Mouse (Mus musculus) embryonic facial prominence, embryonic 12.5 days (tissue): ENCODE measurements around the gene Pold3. TPM values are rescaled to one million over a fixed set of nuclear protein-coding genes. Genes with fewer than 3 reads are reported as not detected.
A peak's percentile ranks its signal among the peaks of the same experiment; 100 is the strongest.

ENCODE experiments used
- ATAC-seq: fragments of 200-750 bp; cut with Nextera tagmentation; 2 replicates; pipeline ENCODE4 v1.8.0; 2017; ENCODE audit not compliant: insufficient number of reproducible peaks, insufficient read depth, low FRiP score, low TSS enrichment
- H3K27ac ChIP-seq: fragments of 300-500 bp; sonication (generic); 2 replicates; pipeline ENCODE4 v1.5.1; 2016; ENCODE audit warnings: mild to moderate bottlenecking
- H3K27me3 ChIP-seq: fragments of 300-500 bp; sonication (generic); 2 replicates; pipeline ENCODE4 v1.6.1; 2016; ENCODE audit warnings: mild to moderate bottlenecking, moderate library complexity
- H3K36me3 ChIP-seq: fragments of 300-500 bp; sonication (generic); 2 replicates; pipeline ENCODE4 v1.6.1; 2016; ENCODE audit warnings: mild to moderate bottlenecking
- H3K4me1 ChIP-seq: fragments of 300-500 bp; sonication (generic); 2 replicates; pipeline ENCODE4 v1.6.1; 2016
- H3K4me2 ChIP-seq: fragments of 300-500 bp; sonication (generic); replicated peaks from 2 replicates; pipeline ENCODE4 v1.6.1; 2016; ENCODE audit warnings: mild to moderate bottlenecking, moderate library complexity
- H3K4me3 ChIP-seq: fragments of 300-500 bp; sonication (generic); 2 replicates; pipeline ENCODE4 v1.5.1; 2016; ENCODE audit warnings: mild to moderate bottlenecking
- H3K9ac ChIP-seq: fragments of 300-500 bp; sonication (generic); 2 replicates; pipeline ENCODE4 v1.6.1; 2016; ENCODE audit warnings: mild to moderate bottlenecking, moderate library complexity
- H3K9me3 ChIP-seq: fragments of 300-500 bp; sonication (generic); 2 replicates; pipeline ENCODE4 v1.6.1; 2016; ENCODE audit warnings: mild to moderate bottlenecking, moderate library complexity
- WGBS: fragments of 180-500 bp; shearing (Covaris S2); methylation state at CpG from one replicate; pipeline ENCODE4 v1.1.7; 2016; 5-methylcytosine and 5-hydroxymethylcytosine counted together
- polyA plus RNA-seq: library from polyadenylated mRNA; unstranded; fragments of >200 nt; fragmentation: Nextera tagmentation; extraction: Ambion mirVana; gene quantifications from 2 replicates; pipeline ENCODE4 v1.2.1, GENCODE M21; 2016

Pold3 gene
- polyA plus RNA-seq, 1 experiment from 2014 or later: 81.6 TPM

DNA sequence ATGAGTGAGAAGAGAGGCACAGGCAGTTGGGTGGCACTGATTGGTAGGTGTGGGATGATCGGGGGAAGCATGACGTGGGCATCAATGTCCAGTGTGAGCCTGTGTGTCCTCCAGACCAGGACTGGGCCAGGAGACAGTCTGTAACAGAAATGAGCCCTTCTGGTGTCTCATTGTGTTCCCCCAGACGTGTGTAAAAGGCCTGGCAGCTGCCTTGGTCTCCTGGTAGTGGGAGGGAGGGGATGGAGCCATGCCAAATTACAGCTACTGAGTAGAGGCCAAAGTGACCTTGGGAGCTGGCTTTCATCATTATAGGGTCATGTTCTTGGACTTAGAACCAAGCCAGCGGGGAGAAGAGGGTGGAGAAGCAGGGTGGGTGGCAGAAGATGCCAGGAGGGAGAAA lies 69.5 kb downstream of the Pold3 start:
- H3K27ac ChIP-seq: no peak overlapping the region
- 73% methylated on average over 4 of the region's 4 CpGs for WGBS
- H3K36me3 ChIP-seq: no peaks in the 10 kb centered on the region
- H3K9me3 ChIP-seq: no peaks in the 10 kb centered on the region
- H3K27me3 ChIP-seq: no peaks in the 10 kb centered on the region
- H3K4me2 ChIP-seq: no peak overlapping the region
- no peaks in the 10 kb centered on the region for H3K4me1 ChIP-seq
- H3K4me3 ChIP-seq: no peak overlapping the region
- ATAC-seq: no peak
- no peak overlapping the region for H3K9ac ChIP-seq

DNA sequence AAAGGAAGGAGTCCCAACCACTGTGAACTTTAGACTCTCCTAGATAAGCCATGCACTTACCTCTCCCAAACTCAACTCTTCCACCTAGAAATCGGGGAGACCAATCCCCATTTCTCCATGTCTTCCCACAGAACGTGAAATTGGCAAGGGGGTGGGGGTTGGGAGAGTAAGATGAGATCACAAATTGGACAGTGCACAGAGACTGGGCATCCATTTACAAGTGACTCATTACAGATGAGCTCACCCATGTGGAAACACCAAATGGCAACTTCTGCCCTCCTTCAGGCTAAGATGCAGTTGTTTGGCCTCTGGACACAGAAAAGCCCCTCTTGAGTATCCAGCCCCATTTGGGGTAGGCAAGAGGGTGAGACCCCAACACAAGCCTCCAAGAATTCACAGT lies 74.9 kb downstream of the Pold3 start:
- Histone ChIP-seq H3K4me2 (no peak overlapping the region), H3K9me3 (no peaks in the 10 kb centered on the region), H3K27me3 (peaks cover 4% of the 10 kb centered on the region; the same call in 1 of the 2 replicates), H3K9ac (no peak overlapping the region), H3K27ac (no peak overlapping the region), H3K4me1 (peaks cover 7% of the 10 kb centered on the region; the same call in 1 of the 2 replicates), H3K36me3 (no peaks in the 10 kb centered on the region), H3K4me3 (no peak overlapping the region)
- 65% methylated on average over 2 of the region's 2 CpGs for WGBS
- no peak for ATAC-seq

DNA sequence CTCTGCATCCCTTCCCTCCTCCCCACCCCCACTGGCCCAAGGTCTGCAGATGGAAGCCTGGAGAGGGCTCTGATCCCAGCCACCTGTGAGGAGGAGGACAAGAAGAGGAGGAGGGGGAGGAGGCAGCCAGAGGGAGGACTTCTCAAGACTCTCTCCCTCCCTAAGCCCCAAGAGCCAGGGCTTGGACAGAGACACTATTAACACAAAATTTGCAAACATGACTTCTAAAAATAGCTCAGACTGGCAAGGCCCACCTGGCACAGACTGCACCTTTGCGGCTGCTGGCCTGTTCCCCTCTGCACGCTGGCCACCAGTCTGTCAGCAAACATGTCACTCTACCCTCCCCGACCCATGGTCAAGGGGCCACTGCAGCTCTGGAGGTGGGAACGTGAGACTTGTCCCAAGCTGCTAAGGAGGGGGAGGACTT lies 77.7 kb downstream of the Pold3 start:
- Histone ChIP-seq H3K9ac (no peak overlapping the region), H3K4me1 (peaks cover 7% of the 10 kb centered on the region; the same call in 1 of the 2 replicates), H3K4me2 (no peak overlapping the region), H3K27ac (no peak overlapping the region), H3K4me3 (no peak overlapping the region), H3K9me3 (no peaks in the 10 kb centered on the region), H3K27me3 (peaks cover 4% of the 10 kb centered on the region; the same call in 1 of the 2 replicates), H3K36me3 (no peaks in the 10 kb centered on the region)
- no peak for ATAC-seq
- WGBS: 35% methylated on average over 4 of the region's 4 CpGs

GRCm38 (mm10) chr7:100043096-100043495 lies 78.3 kb downstream of the Pold3 start:
- ATAC-seq: no peak
- peaks cover 4% of the 10 kb centered on the region; the same call in 1 of the 2 replicates for H3K27me3 ChIP-seq
- no peak overlapping the region for H3K4me2 ChIP-seq
- H3K27ac ChIP-seq: no peak overlapping the region
- WGBS: 89% methylated on average over 5 of the region's 5 CpGs
- no peaks in the 10 kb centered on the region for H3K36me3 ChIP-seq
- H3K4me1 ChIP-seq: peaks cover 7% of the 10 kb centered on the region; the same call in 1 of the 2 replicates
- no peak overlapping the region for H3K4me3 ChIP-seq
- no peaks in the 10 kb centered on the region for H3K9me3 ChIP-seq
- no peak overlapping the region for H3K9ac ChIP-seq

DNA sequence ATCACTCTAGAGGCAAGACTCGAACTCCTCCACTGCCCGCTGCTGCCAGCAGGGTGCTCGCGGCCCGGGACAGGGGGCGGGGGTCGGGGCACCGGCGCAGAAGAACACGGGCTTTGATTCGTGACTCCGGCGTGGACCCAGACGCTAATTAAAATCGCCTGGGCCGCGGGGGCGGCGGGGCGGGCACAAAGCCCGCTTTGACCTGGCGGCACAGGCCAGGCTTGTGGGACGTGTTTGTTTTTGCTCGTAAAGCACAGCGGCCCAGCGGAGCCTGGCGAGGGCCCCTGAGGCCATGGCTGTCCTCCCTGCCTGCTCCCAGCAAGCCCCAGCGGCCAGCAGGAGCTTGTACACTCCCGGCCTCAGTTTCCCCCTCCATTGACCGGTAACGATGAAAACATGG lies 79.2 kb downstream of the Pold3 start:
- H3K27me3 ChIP-seq: peaks cover 4% of the 10 kb centered on the region; the same call in 1 of the 2 replicates
- ATAC-seq: no peak; the same call in 1 of the 2 replicates
- H3K4me1 ChIP-seq: peaks cover 7% of the 10 kb centered on the region; the same call in 1 of the 2 replicates
- H3K27ac ChIP-seq: no peak overlapping the region
- 7% methylated on average over 31 of the region's 31 CpGs for WGBS
- no peaks in the 10 kb centered on the region for H3K36me3 ChIP-seq
- 0 out of 2 replicates have a peak overlapping the region, but pooled peaks have one; percentile 2 for H3K4me3 ChIP-seq
- H3K9me3 ChIP-seq: no peaks in the 10 kb centered on the region
- no peak overlapping the region for H3K9ac ChIP-seq
- peak overlapping the region; percentile 35 for H3K4me2 ChIP-seq

GRCm38 (mm10) chr7:100036495-100036894 lies 84.9 kb downstream of the Pold3 start:
- 65% methylated on average over 3 of the region's 3 CpGs for WGBS
- no peaks in the 10 kb centered on the region for H3K9me3 ChIP-seq
- H3K4me1 ChIP-seq: no peaks in the 10 kb centered on the region; the same call in 1 of the 2 replicates
- H3K4me2 ChIP-seq: no peak overlapping the region
- no peak overlapping the region for H3K9ac ChIP-seq
- H3K4me3 ChIP-seq: no peak overlapping the region
- H3K27me3 ChIP-seq: no peaks in the 10 kb centered on the region
- H3K27ac ChIP-seq: no peak overlapping the region
- no peak for ATAC-seq
- no peaks in the 10 kb centered on the region for H3K36me3 ChIP-seq

GRCm38 (mm10) chr7:100036050-100036449 lies 85.3 kb downstream of the Pold3 start:
- Histone ChIP-seq H3K9me3 (no peaks in the 10 kb centered on the region), H3K36me3 (no peaks in the 10 kb centered on the region), H3K4me2 (no peak overlapping the region), H3K9ac (no peak overlapping the region), H3K4me1 (no peaks in the 10 kb centered on the region; the same call in 1 of the 2 replicates), H3K27ac (no peak overlapping the region), H3K27me3 (no peaks in the 10 kb centered on the region), H3K4me3 (no peak overlapping the region)
- 85% methylated on average over 7 of the region's 7 CpGs for WGBS
- no peak for ATAC-seq

GRCm38 (mm10) chr7:100034815-100035463 lies 86.4 kb downstream of the Pold3 start:
- WGBS: 79% methylated on average over 11 of the region's 11 CpGs

DNA sequence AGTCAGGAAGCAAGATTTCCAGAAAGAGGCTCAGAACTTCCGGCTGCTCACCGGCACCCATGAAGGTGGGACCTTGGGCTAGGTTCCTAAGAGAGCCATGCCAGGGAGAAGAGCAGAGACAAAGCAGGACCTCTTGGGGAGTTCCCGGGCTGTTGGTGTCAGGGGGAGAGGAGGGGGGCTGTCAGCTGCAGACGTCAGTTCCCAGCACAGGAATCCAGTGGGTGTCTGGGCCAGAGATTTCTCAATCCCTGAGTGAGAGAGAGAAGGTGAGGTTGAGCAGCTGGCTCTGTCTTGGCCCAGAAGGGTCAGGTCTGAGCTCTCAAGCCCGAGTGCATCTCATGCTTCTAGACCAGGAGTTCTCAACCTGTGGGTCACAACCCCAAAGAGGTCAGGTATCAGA lies 87.7 kb downstream of the Pold3 start:
- H3K4me1 ChIP-seq: no peaks in the 10 kb centered on the region; the same call in 1 of the 2 replicates
- no peak for ATAC-seq
- H3K4me3 ChIP-seq: no peak overlapping the region
- no peaks in the 10 kb centered on the region for H3K27me3 ChIP-seq
- no peak overlapping the region for H3K4me2 ChIP-seq
- H3K27ac ChIP-seq: no peak overlapping the region
- WGBS: 64% methylated on average over 5 of the region's 5 CpGs
- H3K9ac ChIP-seq: no peak overlapping the region
- H3K36me3 ChIP-seq: no peaks in the 10 kb centered on the region
- no peaks in the 10 kb centered on the region for H3K9me3 ChIP-seq

More at GRCm38 (mm10) chr7:100034815-100035463, 86.4 kb downstream of the Pold3 start:
- Histone ChIP-seq H3K9me3 (no peaks in the 10 kb centered on the region), H3K4me1 (no peaks in the 10 kb centered on the region; the same call in 1 of the 2 replicates), H3K36me3 (no peaks in the 10 kb centered on the region), H3K27ac (no peak overlapping the region), H3K9ac (no peak overlapping the region), H3K4me2 (no peak overlapping the region), H3K27me3 (no peaks in the 10 kb centered on the region), H3K4me3 (no peak overlapping the region)
- ATAC-seq: no peak

Other genes starting within 250 kb of the Pold3 start
- gene Rnf169, start 141.1 kb downstream of the Pold3 start, polyA plus RNA-seq: 7.6 and 8.1 TPM in 2 replicates
- gene Chrdl2, start 115.4 kb downstream of the Pold3 start, polyA plus RNA-seq: 1.2 and 1.7 TPM in 2 replicates
- 26.8 and 29.7 TPM in 2 replicates for gene Lipt2, start 37.7 kb upstream of the Pold3 start, polyA plus RNA-seq
- gene Kcne3, start 54.9 kb upstream of the Pold3 start, polyA plus RNA-seq: 11.4 and 13.3 TPM in 2 replicates
- gene Pgm2l1, start 105.8 kb upstream of the Pold3 start, polyA plus RNA-seq: 5.0 and 6.8 TPM in 2 replicates
- 15.5 and 16.6 TPM in 2 replicates for gene P4ha3, start 164.0 kb upstream of the Pold3 start, polyA plus RNA-seq